Mouse (Mus musculus) embryo, embryonic 11.5 days (tissue): Measurements from ENCODE around the gene Hfe2.
"Not testable (repeated sequence)": the region's sequence is repeated elsewhere in the genome, so short reads cannot be mapped to it uniquely, and the experiment has no call there.

ENCODE experiments used
- DNase-seq: peaks from one replicate; pipeline ENCODE4 v3.0.0-alpha.2; 2012; ENCODE audit warnings: low read depth, low spot score

The Hfe2 gene

DNA sequence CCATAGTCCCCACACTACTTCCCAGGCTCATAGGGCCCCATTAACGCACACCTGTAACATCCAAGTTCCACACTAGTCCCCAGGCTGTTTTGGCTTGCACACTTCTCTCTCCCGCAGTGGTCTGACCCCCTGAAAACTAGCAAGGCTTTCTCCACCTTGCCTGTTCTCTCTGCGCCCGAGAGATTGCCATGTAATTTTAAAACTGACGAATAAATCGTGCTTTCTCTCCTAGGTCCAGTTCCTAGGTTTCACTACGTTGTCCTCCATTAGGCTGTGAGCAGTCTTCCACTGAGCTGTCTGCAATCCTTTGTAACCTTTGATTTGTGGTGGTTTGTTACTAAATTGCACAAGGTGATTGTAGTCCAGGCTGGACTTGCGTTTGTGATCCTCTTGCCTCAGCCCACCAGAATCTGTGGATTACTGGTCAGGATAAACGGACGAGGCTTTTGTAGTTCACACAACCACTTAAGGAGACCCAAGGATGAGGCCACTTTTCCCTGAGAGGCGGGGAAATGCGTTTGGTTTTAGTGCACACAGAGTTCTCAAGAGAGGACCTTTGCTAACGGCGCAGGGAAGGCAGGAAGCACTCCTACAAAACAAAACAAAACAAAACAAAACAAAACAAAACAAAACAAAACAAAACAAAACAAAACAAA is 28.2 kb upstream of the Hfe2 start:
- DNase-seq = not testable (repeated sequence)

DNA sequence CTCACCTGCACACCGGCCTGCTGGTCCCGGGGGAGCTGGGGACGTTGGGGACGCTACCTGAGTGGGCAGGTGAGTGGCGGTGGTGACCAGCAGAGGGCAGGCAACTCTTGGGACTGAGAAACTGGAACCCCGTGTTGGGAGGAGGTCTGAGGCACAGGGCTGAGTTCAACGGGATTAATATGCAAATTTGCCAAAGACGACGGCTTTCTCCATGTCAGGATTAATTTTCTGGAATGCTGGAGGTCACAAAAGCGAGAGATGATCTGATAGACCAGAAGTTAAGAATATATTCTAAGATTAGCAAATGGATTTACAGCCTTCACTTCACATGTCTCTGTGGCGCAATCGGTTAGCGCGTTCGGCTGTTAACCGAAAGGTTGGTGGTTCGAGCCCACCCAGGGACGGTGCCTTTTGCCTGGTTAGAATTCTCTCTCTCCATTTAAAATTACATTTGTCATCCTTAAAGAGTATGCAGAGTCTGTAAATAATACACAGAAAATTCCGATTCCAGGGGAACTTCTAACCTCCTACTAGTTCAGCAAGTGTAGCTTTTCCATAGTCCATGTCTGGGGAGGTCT is 27.4 kb upstream of the Hfe2 start:
- DNase-seq = peak; percentile 62

DNA sequence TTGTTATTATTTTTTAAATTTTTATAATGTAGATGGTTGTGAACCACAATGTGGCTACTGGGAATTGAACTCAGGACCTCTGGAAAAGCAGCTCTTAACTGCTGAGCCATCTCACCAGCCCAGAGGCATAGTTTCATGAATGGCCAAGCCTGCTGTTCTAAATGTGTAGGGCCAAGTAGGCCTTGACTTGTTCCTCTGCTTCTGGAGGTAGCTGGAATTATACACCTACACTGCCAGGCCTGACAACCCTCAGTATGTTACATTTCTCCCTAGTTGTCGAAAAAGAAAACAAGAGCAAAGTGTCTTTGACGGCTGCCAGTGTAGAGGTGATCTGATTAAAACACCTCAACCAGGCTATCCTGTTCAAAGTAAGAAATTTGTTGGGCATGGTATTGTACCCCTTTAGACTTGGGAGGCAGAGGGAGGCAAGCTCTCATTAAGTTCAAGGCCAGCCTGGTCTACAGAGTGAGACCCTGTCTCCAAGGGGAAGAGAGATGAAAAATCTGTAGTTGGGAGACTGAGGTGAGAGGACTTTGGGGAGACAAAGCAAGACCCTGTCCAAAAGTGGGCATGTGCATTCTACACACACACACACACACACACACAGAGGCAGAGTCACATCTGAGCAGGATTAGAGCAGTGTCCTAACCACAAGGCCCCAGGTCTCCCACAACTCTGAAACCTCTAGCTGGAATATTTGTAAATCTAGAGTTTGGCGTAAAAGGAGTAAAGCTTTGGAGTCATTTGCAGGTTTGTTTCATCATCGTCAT is 26.3 kb upstream of the Hfe2 start:
- DNase-seq = no peak

DNA sequence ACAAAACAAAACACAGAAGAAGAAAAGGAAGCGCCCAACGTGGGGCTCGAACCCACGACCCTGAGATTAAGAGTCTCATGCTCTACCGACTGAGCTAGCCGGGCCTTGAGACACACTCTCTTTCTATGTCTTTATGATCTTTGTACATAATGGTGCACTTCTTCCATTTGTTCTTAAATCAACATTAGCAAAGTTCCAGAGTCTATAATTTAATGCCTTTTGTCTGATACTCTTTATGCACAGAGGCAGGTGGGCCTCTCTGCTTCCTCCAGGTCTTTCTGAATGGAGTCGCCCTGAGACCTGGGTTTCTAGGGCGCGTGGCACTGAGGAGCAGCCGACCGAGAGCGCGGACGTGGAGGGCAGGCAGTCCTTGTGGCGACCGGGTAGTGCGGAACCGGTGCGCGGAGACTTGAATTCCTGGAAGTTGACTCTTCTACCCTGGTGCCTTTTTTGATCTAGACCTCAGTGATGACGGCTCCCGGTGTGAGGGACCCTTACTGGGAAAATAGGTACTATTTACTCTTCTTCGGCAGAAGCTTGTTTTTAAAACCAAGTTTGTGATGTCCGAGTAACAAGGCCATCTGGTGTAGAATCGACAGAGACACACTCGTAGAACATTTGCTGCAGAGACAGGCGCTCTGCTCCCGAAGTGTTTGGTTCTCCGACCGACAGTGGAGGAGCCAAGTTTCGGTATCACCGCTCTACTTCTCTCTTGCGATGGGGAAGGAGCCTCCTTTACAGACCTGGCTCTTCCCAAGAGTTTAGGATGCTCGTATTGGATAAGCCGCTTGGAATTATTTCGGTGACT is 25.3 kb upstream of the Hfe2 start:
- DNase-seq = peak; percentile 72

DNA sequence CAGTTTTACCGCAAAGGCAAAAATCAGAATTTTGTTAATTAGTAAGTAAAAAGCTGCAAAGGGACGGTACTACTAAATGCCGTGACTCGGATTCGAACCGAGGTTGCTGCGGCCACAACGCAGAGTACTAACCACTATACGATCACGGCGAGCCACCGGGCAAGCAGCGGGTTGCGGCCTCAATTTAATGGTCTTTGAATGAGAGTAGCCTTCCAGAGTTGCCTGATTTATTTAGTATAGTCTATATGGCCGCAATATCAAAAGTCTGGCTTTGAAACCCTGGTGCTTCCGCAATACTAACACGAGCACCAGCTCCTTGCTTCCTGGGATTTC is 24.7 kb upstream of the Hfe2 start:
- peak; percentile 86 for DNase-seq

DNA sequence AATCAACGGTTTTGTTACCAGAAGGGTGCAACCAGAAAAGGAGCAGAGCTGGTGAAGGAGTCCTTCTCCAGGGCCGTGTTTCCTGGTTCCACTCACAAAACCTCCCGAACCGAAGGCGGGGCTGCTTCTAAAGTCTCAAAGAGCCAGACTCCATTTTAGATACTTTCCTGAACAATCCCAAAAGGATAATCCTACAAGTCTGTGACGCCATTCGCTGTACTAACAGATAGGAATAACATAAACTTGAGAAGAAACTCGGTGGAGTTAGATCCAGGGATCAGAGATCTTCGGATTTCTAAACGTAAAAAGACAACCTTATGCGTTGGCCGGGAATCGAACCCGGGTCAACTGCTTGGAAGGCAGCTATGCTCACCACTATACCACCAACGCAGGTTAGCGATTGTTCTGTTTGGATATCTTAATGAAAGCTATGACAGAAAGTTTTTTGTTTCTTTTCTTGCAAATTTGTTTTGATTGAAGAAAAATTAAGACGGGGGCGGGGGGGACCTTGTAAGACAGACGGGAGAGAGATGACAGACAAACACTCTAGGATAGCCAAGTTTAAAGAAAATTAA is 24.2 kb upstream of the Hfe2 start:
- DNase-seq = peak; percentile 77

DNA sequence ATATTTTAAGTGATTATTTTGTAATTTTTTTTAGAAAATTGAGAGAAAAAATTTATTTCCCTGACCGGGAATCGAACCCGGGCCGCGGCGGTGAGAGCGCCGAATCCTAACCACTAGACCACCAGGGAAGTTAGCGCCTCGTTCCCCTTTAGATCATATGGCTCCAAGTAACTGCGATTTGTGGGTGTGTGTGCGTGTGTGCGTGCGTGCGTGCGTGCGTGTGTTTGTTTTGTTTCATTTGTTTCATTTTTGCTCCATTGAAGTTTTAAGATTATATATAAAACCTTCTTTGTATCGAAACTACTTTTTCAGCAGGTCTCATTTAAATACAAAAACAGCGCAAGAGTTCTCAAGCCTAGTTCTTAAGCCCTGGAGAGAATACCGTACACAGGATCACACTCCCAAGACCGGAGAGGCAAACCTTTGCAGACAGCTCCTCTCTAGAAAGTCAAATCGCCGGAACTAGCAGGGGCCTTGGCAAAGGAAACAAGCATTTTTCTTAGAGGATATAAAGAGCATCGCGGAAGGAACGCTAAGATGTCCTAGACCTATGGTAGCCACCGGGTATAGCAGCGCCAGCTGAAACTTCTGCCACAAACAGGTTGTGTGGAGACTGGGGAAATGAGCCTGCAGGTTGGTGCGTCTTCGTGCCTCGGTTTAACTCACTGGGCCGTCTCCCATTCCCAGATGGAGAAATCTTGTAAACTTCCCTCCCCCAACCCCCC is 23.4 kb upstream of the Hfe2 start:
- peak; percentile 83 for DNase-seq

DNA sequence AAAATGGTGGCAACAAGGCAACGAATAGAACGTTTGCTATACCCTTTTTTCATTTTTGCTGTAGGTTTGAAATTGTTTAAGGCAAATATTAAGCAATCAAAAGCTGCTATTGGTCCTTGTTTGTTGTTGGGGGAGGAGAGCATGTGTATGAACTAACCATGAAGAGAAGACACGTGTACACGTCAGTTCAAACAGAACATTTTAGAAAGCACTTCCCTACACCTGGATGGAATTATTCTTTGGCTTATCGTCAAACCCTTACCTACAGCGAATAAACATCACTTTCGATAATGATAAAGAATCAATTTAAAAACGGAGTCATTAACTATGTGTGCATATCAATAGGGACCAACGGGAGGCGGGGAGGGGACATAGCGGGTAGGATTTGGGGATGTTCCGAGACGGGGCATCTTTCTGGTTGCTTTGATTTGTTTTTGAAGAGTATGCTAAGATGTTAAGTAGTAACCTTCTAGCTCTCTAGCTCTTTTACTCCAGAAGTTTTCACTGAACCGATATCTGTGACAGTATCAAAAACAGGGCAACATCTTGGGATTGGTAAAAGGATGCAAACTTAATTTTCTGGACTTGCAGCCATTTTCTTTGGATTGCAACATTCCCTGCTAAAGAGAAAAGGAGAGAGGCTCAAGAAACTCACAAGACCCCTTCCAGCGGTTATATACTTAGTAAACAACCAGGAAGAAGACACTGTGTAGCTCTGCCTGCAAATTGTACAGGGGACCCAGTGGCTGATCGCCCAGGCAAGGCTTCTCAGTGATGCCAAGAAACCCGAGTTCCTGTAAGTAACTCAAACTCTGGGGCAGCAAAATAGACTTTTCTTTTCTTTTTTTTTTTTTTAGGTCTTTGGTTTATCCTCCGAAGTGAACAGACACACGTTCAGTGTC is 22.5 kb upstream of the Hfe2 start:
- no peak for DNase-seq

DNA sequence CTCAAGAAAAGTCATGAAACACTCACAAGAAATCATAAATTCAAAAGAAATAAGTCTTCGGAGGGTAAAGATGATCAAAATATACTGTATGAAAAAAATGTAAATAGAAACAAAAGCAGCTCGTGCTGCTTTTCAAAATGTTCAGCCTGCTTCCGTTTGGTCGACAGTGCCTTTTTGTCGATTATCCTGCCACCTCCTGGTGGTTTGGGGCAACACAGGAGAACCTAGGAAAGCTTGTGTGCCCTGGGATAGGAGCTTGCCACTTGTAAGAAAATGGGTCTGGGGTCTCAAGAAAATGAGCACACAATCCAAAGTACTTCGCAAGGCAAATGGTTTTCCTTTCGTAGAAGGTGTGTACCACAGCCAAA is 21.9 kb upstream of the Hfe2 start:
- peak; percentile 75 for DNase-seq

DNA sequence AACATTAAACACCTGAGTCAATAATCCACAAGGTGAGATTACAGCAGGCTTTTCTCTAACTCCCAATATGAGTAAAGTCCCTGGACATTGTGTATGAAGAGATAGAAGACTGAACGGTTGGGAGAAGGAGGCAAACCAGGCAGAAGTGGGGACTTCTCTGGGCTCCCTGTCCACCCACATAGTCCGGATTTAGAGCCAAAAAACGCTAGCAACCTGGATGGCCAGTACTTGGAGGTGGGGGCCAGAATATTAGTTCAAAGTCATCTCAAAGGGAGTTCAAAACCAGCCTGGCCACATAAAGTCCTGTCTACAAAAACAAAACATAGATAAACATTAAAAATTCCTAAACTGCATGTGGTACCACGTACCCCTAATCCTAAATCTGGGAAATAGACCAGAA is 21.0 kb upstream of the Hfe2 start:
- no peak for DNase-seq

DNA sequence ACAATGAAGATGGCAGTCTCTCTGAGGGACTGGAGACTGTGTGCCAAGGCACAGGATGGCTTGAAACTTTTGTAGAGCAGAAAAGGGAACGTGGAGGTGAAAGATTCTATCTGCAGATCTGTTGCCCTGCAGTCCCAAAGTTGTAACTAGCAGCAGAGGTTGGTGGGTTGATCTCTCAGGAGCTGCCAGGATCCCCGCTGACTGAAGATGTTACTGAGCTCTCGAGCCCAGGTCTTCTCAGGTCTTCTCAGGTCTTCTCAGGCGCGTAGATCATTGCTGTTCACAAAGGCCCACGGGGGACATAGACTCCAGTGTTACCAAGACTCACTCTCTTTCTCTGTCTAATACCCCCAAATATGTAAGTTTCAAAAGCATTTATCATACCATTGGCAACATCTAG is 20.0 kb upstream of the Hfe2 start:
- no peak for DNase-seq

DNA sequence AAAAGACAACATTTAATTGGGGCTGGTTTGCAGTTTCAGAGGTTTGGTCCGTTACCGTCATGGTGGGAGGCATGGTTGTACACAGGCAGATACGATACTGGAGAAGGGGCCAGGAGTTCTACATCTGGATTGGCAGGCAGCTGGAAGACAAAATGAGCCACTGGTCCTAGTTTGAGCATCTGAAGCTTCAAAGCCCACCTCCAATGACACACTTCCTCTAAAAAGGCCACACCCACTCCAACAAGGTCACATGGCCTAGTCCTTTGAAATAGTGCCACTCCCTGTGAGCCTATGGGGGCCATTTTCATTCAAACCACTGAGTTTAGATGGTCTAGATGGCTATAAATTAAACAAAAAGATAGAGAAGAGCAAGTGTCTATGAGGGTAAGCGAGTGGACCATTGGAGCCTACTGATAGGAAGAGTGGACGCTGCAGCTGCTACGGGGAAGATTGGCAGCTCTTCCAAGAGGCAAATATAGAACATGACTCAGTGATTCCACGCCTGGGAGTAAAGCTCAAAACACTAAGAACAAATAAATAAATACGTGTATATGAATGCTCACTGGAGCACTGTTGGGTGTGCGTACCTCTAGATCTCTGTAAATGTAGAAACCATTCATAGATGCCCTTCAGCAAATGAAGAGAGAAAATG is 18.4 kb upstream of the Hfe2 start:
- DNase-seq = no peak

DNA sequence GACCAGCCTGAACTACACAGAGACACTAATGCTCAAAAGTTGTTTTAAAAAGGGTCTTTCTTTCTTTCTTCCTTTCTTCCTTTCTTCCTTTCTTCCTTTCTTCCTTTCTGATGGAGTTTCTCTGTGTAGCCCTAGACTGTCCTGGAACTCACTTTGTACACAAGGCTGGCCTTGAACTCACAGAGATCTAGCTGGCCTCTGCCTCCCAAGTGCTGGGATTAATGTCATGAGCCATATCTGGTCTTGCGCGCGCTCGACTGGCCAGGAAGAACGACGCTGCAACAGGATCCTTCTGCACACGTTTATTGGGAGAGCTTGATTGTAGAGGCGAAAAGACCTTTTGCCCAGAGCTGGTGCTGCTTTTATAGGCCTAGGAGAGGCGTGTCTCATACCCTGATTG is 17.0 kb upstream of the Hfe2 start:
- DNase-seq = not testable (repeated sequence)

DNA sequence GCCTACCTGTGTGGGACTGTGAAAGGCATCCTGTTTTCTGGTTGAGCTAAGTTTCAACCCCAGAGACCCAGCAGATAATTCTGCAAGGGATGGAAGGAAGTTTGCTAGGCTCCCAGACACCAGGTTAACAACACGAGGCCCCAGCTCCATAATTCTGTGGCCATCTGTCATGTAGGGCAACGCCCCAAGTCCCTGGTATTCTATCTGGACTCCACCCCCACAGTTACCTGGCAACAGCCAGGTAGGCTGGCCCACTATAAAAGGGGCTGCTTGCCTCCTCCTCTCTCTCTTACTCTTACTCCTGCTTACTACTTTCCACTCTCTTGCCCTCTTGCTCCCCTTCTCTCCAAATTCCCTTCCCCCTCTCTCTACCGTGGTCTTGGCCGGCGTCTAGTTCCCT is 4.8 kb upstream of the Hfe2 start:
- DNase-seq = no peak

DNA sequence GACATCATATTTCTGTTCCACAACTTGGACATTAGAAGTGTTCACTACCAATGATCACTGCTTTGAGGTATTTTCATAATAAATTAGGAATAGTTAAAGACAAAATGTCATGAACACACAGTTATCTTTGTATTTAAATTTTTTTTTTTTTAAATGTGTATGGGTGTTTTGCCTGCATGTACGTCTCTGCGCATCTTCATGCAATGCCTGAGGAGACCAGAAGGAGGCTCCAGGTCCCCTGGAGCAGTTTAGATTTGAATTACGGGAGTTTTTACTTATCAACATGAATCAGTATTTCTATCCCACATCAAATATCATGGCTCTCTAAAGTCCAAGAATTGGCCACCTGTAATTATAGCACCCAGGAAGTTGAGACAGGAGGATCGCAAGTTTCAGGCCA is 2.8 kb upstream of the Hfe2 start:
- no peak for DNase-seq

DNA sequence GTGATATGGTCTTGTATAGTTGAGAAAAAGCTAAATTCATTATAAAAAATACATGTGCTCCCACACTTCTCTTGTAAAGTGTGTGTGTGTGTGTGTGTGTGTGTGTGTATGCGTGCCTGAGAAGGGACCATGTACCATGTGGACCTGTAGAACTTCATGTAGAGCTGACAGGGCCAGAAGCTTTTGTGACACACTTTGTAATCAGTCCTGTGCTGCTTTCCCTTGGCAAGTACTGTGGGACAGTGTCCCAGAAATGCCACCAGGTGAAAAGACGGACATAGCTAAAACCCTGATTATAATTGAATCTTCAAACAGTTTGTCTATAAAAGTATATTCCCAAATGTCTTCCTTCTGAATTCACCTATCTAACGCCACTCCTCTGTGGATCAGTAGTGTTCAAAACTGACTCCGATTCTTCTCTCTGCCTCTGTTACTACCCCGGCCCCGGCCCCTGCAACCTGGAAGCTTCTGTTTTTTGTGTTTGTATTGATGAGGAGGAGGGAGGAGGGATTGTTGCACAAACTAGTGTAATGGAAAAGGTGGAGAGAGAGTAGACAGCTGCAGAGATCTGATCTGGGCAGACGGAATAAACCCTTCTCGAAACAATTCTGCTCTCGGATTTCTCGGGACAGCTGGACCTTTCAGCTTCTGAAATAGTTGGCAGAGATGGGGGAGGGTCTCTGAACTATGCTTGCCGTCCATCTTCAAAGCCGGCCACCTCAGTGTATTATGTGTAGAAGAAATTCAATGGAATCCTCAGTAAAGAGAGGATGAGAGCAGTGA is 753 bp upstream of the Hfe2 start:
- no peak for DNase-seq

DNA sequence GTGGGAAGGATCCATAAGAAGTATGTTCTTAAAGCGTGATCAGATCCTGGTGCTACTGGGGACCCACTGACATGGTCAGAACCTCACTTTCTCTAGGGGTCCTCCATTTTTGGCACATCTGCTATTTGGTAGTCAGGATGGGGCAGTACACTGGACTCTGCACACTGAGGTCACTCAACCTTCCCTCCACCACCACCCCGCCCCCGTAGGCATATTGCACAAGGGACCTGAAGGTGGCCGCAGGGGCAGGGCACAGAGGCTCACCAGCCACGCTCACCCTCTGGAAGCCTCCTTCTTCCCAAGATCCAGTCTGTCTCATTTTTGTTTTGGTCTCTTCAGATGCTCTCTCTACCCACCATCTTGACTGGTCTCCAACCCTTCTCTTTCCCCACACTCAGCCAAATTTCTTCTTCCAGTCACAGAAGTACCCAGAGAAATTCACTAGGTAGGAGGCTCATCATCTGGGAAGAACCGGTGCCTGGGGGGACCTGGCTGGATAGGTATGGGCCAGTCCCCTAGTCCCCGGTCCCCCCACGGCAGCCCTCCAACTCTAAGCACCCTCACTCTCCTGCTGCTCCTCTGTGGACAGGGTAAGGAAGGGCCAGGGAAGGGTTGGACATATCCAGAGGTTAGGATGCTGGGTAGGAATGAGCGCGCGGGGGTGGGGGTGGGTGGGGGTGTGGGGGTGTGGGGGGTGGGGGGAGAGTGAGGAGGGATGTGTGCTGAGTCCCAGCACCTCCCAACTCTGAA is 1.2 kb downstream of the Hfe2 start:
- no peak for DNase-seq

DNA sequence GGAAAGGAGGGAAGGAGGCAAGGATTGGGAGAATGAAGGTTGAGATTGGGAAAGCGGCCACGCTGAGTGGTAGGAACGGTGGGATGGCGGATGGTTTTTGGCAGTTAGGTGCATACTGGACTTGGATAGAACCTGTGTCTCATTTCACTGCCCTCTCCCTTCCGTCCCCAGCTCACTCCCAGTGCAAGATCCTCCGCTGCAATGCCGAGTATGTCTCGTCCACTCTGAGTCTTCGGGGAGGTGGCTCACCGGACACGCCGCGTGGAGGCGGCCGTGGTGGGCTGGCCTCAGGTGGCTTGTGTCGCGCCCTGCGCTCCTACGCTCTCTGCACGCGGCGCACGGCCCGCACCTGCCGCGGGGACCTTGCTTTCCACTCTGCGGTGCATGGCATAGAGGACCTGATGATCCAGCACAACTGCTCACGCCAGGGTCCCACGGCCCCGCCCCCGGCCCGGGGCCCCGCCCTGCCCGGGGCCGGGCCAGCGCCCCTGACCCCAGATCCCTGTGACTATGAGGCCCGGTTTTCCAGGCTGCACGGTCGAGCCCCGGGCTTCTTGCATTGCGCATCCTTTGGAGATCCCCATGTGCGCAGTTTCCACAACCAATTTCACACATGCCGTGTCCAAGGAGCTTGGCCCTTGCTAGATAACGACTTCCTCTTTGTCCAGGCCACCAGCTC is 2.0 kb downstream of the Hfe2 start:
- DNase-seq = no peak
